ENCODE assay signal across 8 mouse cellular contexts in genomic region chr1:176835501-176836294, GRCm38 (mm10). TPM values are rescaled to one million over a fixed set of nuclear protein-coding genes. Genes with fewer than 3 reads are reported as not detected.
A peak's percentile ranks its signal among the peaks of the same experiment; 100 is the strongest.
DNase-seq lines count a peak whose midpoint lies in the region; ATAC-seq and TF ChIP-seq lines count a peak whose summit lies in the region.

No protein-coding gene starts in this region.

- under 1% methylated on average over 41 of the region's 41 CpGs for WGBS in heart, embryonic 12.5 days

- no peaks in the 10 kb centered on the region for H3K27me3 ChIP-seq in heart, embryonic 12.5 days (replicated peaks)
- H3K27me3 ChIP-seq in G1E (ENCODE audit: insufficient read depth, low read length): no peaks in the 10 kb centered on the region

- H3K27ac ChIP-seq in heart, embryonic 12.5 days (ENCODE audit: poor library complexity, severe bottlenecking): no peak overlapping the region
- H3K27ac ChIP-seq in embryonic fibroblast, embryonic 13.5 days (ENCODE audit: insufficient read depth, low read length): no peak overlapping the region

- peak; percentile 74 for ATAC-seq in heart, embryonic 12.5 days (ENCODE audit: insufficient number of reproducible peaks, low FRiP score)
- peak; percentile 10 for ATAC-seq in G1E (ENCODE audit: extremely low read depth, insufficient number of reproducible peaks, low FRiP score, poor library complexity, severe bottlenecking)
- 0 out of 2 replicates have a peak, but pooled peaks have one; percentile 32 for ATAC-seq in monocyte, adult 5-6 weeks (replicated peaks; ENCODE audit: insufficient number of reproducible peaks, low FRiP score, low TSS enrichment, poor library complexity, severe bottlenecking)

- intact Hi-C loops in heart, postnatal 36 days (cut with DNase I): no loop called here
- intact Hi-C loops in left cerebral cortex, postnatal 36 days (cut with DNase I): no loop called here

- H3K4me3 ChIP-seq in heart, embryonic 12.5 days: peak overlapping the region; percentile 56
- H3K4me3 ChIP-seq in G1E (ENCODE audit: low read depth, low read length): peak overlapping the region; percentile 78
- peak overlapping the region; percentile 54 for H3K4me3 ChIP-seq in embryonic fibroblast, embryonic 13.5 days (ENCODE audit: insufficient read depth, low read length)

- peak overlapping the region; percentile 66 for H3K9ac ChIP-seq in heart, embryonic 12.5 days

- TF ChIP-seq CTCF in G1E (IDR thresholded peaks at IDR 0.05; ENCODE audit: low read depth, low read length): no peak
- no peak for TF ChIP-seq CTCF in embryonic fibroblast, embryonic 13.5 days (IDR thresholded peaks at IDR 0.05; ENCODE audit: borderline replicate concordance, insufficient read depth, low read length)

- H3K4me2 ChIP-seq in heart, embryonic 12.5 days: peak overlapping the region; percentile 81

- H3K36me3 ChIP-seq in heart, embryonic 12.5 days: peaks cover 5% of the 10 kb centered on the region; the same call in 1 of the 2 replicates
- peaks cover 24% of the 10 kb centered on the region for H3K36me3 ChIP-seq in G1E (replicated peaks)

- no peak for DNase-seq in heart, postnatal 36 days
- no peak for DNase-seq in G1E (ENCODE audit: low spot score)
- DNase-seq in kidney, postnatal 10 days: peak; percentile 28
- DNase-seq in left cerebral cortex, postnatal 36 days (ENCODE audit: low spot score in 2 of 2): no peak
- no peak for DNase-seq in frontal cortex, postnatal 25 days (ENCODE audit: low spot score in 2 of 2)

- peaks cover 17% of the 10 kb centered on the region for H3K4me1 ChIP-seq in heart, embryonic 12.5 days (replicated peaks)
- peaks cover 24% of the 10 kb centered on the region for H3K4me1 ChIP-seq in G1E (ENCODE audit: insufficient read depth, low read depth, low read length)
- peaks cover 3% of the 10 kb centered on the region; the same call in 1 of the 2 replicates for H3K4me1 ChIP-seq in embryonic fibroblast, embryonic 13.5 days (ENCODE audit: control insufficient read depth, insufficient read depth, low read length)

- no peak for TF ChIP-seq POLR2A in embryonic fibroblast, embryonic 13.5 days (IDR thresholded peaks at IDR 0.05; ENCODE audit: low read depth, low read length)

- H3K9me3 ChIP-seq in heart, embryonic 12.5 days (replicated peaks): no peaks in the 10 kb centered on the region
- H3K9me3 ChIP-seq in G1E (replicated peaks): no peaks in the 10 kb centered on the region

RNA-seq across cellular contexts. Expression of gene Sdccag8, which starts 21.2 kb away (rescaled TPM):
- polyA plus RNA-seq in heart, embryonic 12.5 days (2016; fragmentation: Nextera tagmentation; extraction: Ambion mirVana): 9.0 and 10.0 TPM in 2 replicates
- total RNA-seq in heart, postnatal 36 days (2021): 1 to 10 TPM; 4.7 to 5.8 TPM
- total RNA-seq in G1E (2014; fragmentation: Nextera tagmentation) (11.9 and 12.5 TPM in 2 replicates), G1E (2017) (19.9 and 20.2 TPM in 2 replicates)
- 2.2 TPM in 2 replicates for polyA plus RNA-seq in G1E (2012)
- 14.0 and 14.3 TPM in 2 replicates for polyA plus RNA-seq in embryonic fibroblast, embryonic 13.5 days (2011; ENCODE audit: insufficient read length, low read depth, missing spikeins)
- total RNA-seq in monocyte, adult 5-6 weeks (2017): 63.4 to 86.0 TPM (median 78.7 TPM) in 3 replicates
- 10 to 100 TPM; 12.1 to 19.8 TPM for total RNA-seq in left cerebral cortex, postnatal 36 days (2021)

RNA-seq across cellular contexts. Expression of gene Cep170, which starts 21.8 kb away (rescaled TPM):
- 29.6 and 33.1 TPM in 2 replicates for polyA plus RNA-seq in heart, embryonic 12.5 days (2016; fragmentation: Nextera tagmentation; extraction: Ambion mirVana)
- total RNA-seq in heart, postnatal 36 days (2021): 10 to 100 TPM; 24.8 to 26.2 TPM
- 114 and 124 TPM in 2 replicates for total RNA-seq in G1E (2014; fragmentation: Nextera tagmentation)
- 61.5 and 75.9 TPM in 2 replicates for total RNA-seq in G1E (2017)
- 2.0 and 2.5 TPM in 2 replicates for polyA plus RNA-seq in G1E (2012)
- 117 and 137 TPM in 2 replicates for polyA plus RNA-seq in embryonic fibroblast, embryonic 13.5 days (2011; ENCODE audit: insufficient read length, low read depth, missing spikeins)
- total RNA-seq in monocyte, adult 5-6 weeks (2017): 80.3 to 121 TPM (median 107 TPM) in 3 replicates
- total RNA-seq in left cerebral cortex, postnatal 36 days (2021): 100 to 1,000 TPM in 1 of 2 experiments, 10 to 100 TPM in 1; 86.7 to 106 TPM

Comparison
In these comparisons a context has a peak if more than half of its experiments do, and no peak if none do; other contexts are left out.
1. ATAC-seq: peak in every context shown above with its lines; median percentile 74 in heart, embryonic 12.5 days; 32 in monocyte, adult 5-6 weeks; 10 in G1E.